Mouse (Mus musculus) cerebellum, postnatal 36 days (tissue): ENCODE measurements around the gene Pde4c.

ENCODE experiments used
- DNase-seq, 2 experiments: peaks; one replicate each; pipeline ENCODE4 v3.0.0; 2021 to 2022; ENCODE audit warnings: mixed read lengths in 2 of 2

Pde4c gene

DNA sequence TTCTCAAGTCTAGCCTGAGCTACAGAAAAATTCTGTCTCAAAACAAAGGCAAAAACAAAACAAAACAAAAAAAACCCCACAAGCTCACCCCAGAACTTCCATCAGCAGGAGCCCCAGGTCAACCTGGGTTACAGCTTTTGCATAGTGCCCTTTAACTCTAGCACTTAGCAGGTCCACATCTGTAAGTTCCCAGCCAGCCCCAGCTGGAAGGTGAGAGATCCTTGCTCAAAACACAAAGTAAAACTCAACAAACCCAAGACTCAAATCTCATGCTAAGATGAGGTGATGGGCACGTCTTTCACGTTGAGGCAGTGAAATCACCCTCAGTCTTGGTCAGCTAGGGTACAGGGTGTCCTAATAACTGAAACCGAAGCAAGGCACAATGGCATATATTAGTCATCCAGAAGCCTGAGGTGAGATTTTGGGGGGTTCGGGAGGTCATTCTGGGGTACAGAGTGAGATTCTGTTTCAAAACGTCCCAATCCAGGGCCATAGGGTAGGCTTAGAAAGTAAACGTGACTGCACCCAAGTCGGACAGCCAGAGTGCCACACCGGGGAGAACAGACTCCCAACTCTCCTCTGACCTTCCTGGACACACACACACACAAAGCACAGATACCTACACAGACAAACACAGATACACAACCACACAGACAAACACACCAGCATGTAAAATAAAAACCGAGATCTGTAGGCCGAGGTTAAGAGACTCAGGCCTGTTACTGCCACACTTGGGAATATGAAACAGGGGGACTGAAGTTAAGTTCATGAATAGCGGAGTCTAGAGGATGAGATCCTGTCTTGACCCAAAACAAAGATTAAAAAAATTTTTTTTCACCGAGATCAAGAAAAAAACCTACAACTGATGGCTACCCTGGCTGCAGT lies 25.9 kb upstream of the Pde4c start:
- DNase-seq: no peak

DNA sequence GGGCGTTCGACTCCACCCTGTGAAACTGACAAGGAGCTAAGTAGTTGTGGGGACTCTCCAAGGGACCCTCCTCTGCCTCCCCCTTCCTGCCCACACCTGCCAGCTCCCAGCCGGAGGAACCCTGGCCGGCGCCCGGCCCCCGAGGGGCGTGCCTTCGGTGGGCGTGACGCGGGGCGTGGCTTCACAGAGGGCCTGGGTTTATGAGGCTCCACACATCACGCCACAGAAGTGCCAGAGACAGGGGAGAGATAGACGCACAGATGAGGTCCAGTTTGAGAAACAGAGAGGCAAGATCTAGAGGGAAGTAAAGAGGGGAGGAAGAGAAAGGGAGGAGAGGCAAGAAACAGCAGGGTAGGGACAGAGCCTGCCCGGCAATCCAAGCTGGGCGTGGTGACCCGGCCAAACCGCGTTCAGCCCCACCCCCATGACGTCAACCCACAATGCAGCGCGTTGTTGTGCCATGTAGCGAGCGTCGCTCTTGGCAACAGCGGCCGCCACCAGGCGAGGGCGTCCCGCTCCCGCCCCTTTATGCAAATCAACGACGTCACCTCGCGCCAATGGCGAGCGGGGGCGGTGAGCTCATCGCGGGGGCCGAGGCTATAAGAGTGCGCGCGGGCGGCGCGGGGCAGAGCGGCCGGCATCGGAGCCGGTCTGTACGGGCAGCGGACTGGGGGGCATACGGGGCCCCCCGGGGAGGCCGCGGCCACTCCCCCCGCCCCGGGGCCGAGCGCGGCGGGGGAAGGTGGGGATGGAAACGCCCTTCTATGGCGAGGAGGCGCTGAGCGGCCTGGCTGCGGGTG lies 25.0 kb upstream of the Pde4c start, which contains the start of gene Jund:
Gene Jund (plus strand): TSS at position 640 of the 800 bp plus-strand sequence.
- peak; percentile 99 for DNase-seq

DNA sequence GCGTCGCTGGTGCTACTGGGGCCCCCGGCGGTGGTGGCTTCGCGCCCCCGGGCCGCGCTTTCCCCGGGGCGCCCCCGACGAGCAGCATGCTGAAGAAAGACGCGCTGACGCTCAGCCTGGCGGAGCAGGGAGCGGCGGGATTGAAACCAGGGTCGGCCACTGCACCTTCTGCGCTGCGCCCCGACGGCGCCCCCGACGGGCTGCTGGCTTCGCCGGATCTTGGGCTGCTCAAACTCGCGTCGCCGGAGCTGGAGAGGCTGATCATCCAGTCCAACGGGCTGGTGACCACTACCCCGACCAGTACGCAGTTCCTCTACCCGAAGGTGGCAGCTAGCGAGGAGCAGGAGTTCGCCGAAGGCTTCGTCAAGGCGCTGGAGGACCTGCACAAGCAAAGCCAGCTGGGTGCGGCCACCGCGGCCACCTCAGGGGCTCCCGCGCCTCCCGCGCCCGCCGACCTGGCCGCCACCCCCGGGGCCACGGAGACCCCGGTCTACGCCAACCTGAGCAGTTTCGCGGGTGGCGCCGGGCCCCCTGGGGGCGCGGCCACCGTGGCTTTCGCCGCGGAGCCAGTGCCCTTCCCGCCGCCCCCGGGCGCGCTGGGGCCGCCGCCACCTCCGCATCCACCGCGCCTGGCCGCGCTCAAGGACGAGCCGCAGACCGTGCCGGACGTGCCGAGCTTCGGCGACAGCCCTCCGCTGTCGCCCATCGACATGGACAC lies 24.2 kb upstream of the Pde4c start:
- DNase-seq: peak; percentile 61 to 65

DNA sequence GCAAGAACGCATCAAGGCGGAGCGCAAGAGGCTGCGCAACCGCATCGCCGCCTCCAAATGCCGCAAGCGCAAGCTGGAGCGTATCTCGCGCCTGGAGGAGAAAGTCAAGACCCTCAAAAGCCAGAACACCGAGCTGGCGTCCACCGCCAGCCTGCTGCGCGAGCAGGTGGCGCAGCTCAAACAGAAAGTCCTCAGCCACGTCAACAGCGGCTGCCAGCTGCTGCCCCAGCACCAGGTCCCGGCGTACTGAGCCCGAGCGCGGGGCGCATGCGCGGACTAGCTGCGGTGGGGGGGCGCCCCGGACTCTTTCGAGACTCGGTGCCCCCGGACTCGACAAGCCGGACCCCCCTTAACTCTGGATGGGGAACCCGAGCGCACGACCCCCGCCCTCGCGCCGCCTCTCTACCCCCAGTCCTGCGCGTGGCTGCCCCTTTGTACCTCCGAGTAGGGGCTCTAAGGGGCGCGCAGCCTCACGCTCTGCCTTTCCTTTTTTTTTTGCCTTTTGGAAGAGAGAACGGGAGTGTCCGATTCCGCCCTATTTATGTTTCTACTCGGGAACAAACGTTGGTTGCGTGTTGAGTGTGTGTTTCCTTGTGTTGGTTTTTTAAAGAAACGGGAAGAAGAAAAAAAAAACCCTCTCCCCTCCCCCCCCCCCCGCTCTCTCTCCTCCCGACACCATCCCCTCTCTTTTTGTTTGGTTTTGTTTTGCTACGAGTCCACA lies 23.5 kb upstream of the Pde4c start:
- DNase-seq: peak; percentile 80 to 82

DNA sequence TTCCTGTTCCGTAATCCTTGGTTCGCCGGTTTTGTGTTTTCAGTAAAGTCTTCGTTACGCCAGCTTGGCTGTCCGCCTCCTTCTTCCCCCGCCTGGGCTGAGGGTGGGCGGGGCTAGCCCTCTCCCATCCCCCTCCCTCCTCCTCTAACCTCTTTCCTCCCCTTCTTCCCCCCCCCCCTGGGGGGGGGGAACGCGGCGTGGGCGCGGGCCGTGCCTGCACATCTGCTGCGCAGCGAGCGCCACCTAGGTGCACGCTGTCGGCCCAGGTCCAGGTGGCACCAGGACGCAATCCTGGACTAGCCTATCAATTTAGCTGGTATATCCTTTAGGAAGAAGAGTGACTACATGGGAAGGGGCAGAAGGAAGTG lies 23.0 kb upstream of the Pde4c start:
- peak; percentile 82 to 87 for DNase-seq

DNA sequence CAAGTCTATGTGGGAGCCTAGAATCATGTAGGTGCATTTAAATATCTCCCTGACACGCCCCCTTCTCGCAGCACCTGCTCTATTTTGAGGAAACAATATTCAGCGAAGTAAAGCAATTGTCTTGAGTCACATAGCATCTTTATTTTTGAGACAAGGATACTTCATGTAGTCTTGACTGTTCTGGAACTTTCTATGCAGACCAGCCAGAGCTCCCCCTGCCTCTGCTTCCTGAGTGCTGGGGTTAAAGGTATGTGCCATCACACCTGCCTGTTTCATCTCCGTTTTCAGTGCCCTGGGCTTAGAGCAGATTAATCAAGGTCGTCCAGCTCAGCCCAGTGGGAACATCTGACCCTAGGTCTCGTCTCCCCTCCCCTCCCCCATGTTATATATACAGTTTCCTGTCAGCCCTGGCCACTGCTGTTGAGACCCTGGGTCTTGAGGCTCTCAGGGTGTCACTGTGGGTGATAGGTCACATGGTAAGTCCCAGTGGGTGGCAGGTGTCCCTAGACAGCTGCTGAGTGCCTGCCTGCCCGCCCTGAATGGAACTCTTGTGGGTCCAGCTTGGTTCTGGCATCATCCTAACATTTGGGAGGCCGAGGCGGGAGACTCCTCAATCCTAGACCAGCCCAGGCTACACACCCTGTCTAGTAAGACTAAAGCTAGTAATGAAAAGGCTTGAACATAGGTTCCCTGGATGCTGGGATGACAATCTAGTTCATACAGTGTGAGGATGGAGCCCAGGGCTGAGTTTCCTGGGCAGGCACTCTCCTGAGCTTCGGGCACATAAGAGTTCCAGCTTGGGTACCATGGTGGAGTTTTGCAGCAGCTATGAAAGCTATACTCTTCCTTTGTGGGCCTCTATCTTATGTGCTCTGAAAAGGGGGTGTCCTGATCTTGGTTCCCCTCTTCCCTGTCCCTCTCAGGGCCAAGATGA lies 22.2 kb upstream of the Pde4c start:
- DNase-seq: no peak

DNA sequence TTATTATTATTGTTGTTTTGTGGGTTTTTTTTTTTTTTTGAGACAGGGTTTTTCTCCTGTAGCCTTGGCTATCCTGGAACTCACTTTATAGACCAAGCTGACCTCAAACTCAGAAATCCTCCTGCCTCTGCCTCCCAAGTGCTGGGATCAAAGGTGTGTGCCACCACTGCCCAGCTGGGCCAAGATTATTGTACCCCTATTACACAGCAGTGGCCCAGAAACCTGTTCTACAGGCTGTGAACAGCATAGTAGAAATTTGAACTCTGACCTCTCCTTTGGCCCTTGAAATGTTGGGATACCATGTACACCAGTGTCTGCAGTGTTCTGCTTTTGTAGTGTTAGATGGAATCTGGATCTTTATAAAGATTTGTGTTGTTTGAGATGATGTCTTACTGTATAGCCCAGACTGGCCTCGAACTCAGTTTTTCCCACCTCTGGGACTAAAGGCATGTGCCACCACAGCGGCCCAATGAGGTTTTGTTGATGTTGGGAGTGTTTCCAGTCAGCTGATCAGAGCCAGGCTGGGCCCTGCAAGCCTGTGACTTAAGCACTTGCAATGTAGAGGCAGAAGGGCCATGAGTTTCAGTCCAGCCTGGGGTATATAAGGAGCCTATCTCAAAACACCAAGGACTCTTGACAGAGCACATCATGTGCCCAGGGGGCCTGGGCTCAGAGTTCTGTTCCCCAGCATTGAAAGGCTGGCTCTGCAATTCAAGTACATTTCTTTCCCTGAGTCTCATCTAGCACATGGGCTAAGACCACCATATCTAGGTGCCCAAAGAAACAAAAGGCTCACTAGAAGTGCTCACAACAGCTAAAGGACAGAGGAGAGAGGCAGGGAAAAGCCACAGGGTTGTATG lies 21.3 kb upstream of the Pde4c start:
- DNase-seq: no peak

DNA sequence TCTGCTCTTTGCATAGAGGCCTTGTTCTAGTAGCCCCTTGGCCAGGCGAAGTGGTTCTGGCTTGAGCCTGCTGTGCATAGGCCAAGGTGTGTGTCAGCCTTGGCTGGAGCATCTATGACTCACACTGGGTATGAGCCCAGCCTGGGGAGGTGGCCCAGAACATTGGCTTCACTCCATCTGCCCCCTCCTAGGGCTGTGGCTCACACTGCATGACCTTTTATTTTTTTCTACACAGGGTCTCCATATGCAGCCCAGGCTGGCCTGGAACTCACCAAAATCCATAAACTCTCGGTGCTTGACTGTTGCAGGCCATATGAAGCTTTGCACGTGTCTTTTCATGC lies 20.7 kb upstream of the Pde4c start:
- peak; percentile 89 to 92 for DNase-seq

DNA sequence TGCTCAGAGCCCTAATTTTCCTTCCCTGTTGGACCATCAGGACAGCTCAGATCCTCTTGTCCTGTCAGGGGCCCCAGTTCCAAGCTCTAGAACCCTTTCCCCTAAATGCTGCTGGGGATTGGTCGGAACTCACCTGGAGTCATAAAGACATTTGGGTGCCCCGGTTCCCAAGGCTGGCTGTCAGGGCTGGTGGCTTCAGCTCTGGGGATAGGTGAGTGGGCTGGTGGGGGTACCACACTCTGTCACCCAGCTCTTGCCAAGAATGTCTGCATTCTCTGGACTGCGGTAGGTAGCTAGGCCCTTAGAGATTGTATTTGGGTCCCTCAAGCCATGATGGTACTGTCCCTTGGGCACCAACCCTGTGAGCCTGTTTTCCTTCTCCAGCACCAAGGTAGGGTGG lies 20.2 kb upstream of the Pde4c start, which contains the start of gene Iqcn:
Gene Iqcn (plus strand): TSS at position 171 of the 400 bp plus-strand sequence.
- DNase-seq: no peak

DNA sequence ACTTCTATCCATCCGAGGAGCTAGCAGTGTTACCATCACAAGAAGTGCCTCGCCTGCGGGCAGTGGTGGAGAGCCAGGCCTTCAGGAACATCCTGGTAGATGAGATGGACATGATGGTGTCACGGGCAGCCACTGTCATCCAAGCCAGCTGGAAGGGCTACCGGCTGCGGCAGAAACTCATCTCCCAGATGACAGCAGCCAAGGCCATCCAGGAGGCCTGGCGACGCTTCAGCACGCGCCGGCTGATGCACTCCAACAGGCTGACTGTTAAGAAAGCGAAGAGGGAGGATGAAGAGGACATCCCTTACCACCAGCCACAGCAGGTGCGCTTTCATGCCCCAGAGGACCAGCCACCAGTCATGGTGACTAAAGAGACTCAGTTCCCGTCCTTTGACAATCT lies 15.2 kb upstream of the Pde4c start:
- no peak for DNase-seq

DNA sequence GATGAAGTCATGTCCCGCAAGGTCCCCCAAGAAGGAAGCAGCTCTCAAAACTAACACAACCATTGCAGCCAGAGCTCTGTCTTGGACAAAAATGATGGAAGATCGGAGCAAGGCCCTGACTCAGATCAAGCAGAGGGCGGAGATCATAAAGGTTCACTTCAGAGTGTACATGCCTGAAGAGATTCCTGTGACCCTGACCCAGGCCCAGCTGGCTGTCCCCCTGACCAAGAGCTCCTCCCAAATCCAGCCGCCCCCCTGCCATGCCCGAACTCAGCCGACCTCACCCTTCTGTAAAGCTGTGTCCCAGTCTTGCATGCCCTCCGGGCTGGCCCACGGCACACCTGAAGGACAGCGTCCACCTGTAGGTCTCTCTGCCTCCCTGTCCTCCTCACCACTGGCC lies 13.7 kb upstream of the Pde4c start:
- DNase-seq: no peak

DNA sequence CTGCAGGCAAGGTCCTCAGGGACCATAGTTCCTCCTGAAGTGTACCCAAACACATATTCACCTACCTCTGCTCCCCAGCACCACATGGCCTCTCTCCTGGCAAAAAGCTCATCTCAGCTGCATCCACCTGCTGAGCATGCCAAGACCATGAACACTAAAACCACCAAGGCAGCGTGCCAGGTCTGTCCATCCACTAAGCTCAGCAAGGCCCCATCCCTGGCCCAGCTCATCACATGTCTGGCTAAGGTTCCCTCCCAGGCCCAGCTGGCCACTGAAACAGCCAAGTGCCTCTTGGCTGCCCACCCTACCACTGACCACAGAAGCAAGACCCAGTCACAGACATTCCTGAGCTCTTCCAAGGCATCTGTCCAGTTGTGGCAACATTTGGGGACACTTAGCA lies 13.2 kb upstream of the Pde4c start:
- peak in 1 of 2 experiments; percentile 51 for DNase-seq

DNA sequence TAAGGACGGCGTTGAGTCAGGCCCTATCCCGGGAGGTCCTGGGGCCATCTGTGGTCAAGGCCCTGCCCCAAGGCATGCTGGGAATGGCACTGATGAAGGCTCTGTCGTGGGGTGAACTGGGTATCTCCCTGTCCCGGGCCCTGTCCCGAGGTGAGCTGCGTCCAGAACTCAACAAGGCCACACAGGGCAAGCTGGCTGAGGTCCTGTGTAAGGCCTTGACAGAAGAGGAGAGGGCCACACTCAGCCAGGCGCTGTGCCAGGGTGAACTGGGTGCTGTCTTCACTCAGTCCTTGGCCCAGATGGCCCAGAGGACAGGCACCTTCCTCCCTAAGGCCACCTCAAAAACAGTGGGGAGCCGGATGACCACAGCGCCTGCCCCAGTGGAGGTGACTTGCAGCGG lies 12.5 kb upstream of the Pde4c start:
- no peak for DNase-seq

DNA sequence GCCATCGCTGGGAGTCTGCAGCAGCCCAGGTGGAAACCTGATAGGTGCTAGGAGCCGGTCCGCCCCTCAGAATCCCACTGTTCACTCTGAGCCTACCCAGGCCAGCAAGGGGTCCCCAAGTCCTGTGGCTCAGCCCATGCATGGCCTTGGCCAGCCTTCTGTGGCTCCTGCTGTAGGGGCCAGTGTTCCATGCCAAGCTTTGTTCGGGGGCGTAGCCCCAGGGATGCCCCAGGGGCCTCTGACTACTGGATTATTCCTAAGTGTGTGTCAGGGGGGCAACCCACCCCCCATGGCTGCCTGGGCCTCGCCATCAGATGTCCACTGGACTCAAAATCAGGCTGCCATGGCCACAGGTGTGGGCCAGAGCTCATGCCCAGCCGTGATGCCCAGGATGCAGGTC lies 9.5 kb upstream of the Pde4c start:
- no peak for DNase-seq

DNA sequence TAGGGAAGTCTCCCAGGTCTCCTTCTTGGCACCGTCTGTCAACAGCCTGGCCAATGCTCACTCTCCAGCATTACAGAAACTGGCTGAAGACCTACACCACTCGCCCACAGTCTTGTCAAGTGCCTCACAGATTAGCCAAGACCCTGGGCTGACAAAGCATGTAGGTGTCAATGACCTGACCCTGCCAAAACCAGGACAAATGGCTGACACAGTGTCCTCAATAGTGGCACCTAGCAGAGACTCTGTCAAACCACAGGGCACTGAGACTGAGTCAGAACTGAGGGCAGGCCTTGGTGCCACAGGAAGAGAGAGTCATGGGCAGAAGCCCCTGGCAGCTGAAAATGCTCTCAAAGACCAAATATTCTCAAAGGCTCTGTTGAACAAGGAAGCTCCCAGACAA lies 8.4 kb upstream of the Pde4c start:
- DNase-seq: no peak

DNA sequence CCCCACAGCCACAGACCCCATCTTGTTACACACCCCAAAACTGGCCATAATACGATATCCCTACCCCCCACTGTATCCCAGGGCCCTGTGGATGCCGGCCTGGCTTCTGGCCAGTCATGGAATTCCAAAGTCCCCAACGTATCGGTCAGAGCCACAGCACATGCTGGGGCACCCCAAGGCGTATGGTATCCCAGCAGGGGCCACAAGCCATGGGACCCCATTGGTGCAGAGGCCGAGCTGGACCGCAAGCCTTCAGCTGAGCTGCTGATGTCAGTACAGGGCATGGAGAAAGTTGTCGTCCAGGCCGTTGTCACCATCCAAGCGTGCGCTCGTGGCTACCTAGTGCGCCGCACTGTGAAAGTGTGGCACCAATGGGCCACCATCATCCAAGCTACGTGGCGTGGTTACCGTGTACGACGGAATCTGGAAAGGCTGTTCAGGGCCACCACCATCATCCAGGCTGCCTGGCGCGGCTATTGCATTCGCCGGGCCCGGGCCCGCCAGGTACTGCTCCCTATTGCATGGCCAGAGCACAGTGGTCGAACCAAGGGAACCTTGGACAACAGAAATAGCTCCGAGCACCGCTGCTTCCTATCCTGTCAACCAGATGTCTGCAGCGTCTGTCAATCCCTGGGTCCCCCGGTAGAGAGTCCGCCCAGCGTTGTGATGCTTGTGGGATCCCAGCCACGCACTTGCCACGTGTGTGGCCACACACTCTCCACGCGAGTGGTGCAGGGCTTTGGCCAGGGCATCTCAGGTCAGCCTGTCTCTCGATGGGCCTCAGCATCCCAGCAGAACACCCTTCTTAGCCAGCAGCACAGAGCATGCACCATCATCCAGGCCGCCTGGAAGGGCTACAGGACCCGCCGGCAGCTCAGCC lies 6.8 kb upstream of the Pde4c start:
- no peak for DNase-seq

DNA sequence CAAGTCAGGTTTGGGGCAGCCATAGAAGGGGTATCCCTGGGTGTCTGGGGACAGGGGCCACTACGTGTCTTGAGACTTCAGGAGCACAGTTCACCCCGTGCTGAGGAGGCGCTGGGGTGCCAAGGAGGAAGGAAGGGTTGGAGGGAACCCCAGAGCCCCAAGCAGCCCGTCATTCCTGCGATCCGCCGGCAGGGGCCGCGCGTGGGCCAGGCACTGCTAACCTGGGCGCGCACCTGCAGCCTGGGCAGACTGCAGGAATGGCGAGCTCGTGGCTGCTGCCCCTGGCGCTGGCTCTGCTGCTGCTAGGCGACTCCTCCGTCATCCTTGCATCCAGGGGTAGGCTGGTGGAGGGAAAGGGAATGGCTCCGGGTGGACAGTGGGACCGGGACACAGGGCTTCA lies 5.2 kb upstream of the Pde4c start, which contains the start of gene Gm3336:
Gene Gm3336 (plus strand): TSS at position 247 of the 400 bp plus-strand sequence.
- DNase-seq: peak; percentile 77 to 82

DNA sequence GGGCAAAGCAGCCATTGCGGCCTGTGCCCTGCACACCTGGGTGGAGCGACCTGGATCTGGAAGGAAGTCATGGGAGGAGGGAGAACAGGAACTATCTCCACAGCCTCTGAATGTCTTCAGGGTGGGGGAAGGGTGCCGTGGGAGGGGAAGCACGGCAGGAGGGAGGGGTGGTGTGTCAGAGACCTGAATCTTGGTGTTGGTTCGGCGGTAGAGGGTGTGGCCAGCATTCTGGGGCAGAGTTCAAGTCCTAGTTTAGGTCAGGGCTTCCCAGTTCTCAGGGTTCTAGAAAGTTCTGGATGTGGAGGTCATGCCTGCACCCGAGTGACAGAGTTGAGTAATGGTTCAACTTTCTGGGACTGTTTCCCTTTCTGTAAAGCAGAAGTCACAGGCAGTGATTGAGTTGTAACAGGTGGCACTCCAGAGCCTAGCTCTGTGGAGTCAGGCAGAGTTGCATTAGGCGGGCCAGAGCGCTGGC lies 3.7 kb upstream of the Pde4c start:
- DNase-seq: no peak

DNA sequence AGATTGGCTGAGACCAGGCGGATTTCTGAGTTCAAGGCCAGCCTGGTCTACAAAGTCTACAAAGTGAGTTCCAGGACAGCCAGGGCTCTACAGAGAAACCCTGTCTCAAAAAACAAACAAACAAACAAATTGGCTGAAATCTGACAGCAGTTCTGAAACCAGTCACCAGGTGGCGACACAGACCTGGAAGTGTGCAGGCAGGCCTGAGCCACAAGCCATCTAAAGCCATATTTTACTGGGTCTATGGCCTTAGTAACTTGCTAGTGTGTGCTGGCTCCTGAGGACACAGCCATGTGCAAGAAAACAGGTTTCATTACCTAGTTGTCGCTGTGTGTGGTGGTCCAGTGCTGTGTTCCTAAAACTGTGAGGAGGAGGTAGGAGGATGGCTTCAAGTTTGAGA lies 2.8 kb upstream of the Pde4c start:
- DNase-seq: peak; percentile 84 to 92
